Mouse (Mus musculus) frontal cortex, postnatal 10 days (tissue): ENCODE measurements around the gene Grik3.

ENCODE experiments used
- DNase-seq, 2 experiments: peaks; one replicate each; pipeline ENCODE4 v3.0.0; 2022; ENCODE audit warnings: low spot score in 2 of 2, mixed read lengths in 1 of 2

The Grik3 gene

GRCm38 (mm10) chr4:125718429-125719140 lies 228.1 kb downstream of the Grik3 start:
- DNase-seq = no peak

- no peak for DNase-seq
These were observed 235.7 kb downstream of the Grik3 start for GRCm38 (mm10) chr4:125726241-125726640.

GRCm38 (mm10) chr4:125727030-125727429 lies 236.5 kb downstream of the Grik3 start:
- DNase-seq = no peak

GRCm38 (mm10) chr4:125727626-125728025 lies 237.1 kb downstream of the Grik3 start:
- DNase-seq = no peak

GRCm38 (mm10) chr4:125728091-125728863 lies 237.8 kb downstream of the Grik3 start:
- no peak for DNase-seq

- DNase-seq = no peak
These were observed 239.1 kb downstream of the Grik3 start for GRCm38 (mm10) chr4:125729305-125730220.

- no peak for DNase-seq
These were observed 240.3 kb downstream of the Grik3 start for GRCm38 (mm10) chr4:125730751-125731150.

- DNase-seq = no peak
These were observed 246.3 kb downstream of the Grik3 start for GRCm38 (mm10) chr4:125736783-125737182.

GRCm38 (mm10) chr4:125738825-125739224 lies 248.3 kb downstream of the Grik3 start:
- no peak for DNase-seq

- no peak for DNase-seq
These were observed 251.7 kb downstream of the Grik3 start for GRCm38 (mm10) chr4:125742162-125742571.

GRCm38 (mm10) chr4:125745902-125746301 lies 255.4 kb downstream of the Grik3 start:
- DNase-seq = no peak

- no peak for DNase-seq
These were observed 265.9 kb downstream of the Grik3 start for GRCm38 (mm10) chr4:125756393-125756792.

GRCm38 (mm10) chr4:125760326-125760725 lies 269.8 kb downstream of the Grik3 start:
- no peak for DNase-seq

GRCm38 (mm10) chr4:125763056-125763455 lies 272.6 kb downstream of the Grik3 start:
- DNase-seq = no peak
